Mouse (Mus musculus): ENCODE results near the gene Gm11037.

DNA sequence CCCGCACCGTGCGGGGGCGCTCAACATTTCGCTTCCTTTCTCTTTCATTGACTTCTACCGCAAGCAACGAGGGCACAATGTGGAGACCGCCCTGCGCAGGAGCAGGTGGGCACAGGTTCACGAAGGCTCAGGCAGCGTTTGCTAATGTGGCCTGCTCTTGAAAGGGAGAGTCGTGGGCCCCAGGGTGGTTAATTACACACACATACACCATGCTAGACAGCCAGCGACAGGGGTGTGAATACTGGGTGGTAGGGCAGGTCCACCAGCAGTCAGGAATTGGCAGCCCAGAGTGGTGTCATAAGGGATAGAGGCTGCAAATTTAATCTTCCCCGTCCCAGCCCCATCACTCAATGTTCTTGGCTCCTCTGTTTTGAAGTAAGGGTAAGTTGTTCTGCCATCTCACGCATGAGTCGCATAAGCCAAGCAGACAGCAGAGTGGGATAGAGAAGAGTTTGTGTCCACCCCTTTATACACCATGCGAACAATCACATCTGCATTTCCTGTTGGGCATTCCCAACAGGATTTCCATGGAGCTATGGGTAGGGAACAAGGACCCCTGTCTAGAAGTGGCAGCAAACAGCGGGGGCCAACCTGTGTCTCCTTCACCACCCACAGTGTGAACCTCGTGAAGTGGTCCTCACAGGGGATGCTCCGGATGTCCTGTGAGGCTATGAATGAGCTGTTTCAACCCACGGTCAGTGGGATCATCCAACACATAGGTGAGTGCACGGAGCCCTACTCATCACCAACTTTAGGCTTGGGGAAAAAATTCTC lies 9.9 kb downstream of the Gm11037 start:
- TF ChIP-seq CTCF (IDR thresholded peaks at IDR 0.05; ENCODE audit: control insufficient read depth, insufficient read depth, insufficient replicate concordance, low read depth, low read length) (no peak), POLR2A (IDR thresholded peaks at IDR 0.05; ENCODE audit: control insufficient read depth, low read depth, low read length) (no peak)

All from testis, adult 2 months (tissue).